Mouse (Mus musculus) neutrophil, adult 5-6 weeks (primary cell): ENCODE data around the gene Pgk2. TPM values are rescaled to one million over a fixed set of nuclear protein-coding genes. Genes with fewer than 3 reads are reported as not detected.
"Not testable (repeated sequence)": the region's sequence is repeated elsewhere in the genome, so short reads cannot be mapped to it uniquely, and the experiment has no call there.

Experiments
- ATAC-seq: fragments of 151-379, 151-347 bp; 2 replicates; pipeline ENCODE4 v1.8.0; 2017; ENCODE audit warnings: mild to moderate bottlenecking, moderate TSS enrichment; ENCODE audit not compliant: insufficient number of reproducible peaks, poor library complexity, low FRiP score, severe bottlenecking; ENCODE audit errors: extremely low read depth
- total RNA-seq: library from RNA; stranded (forward); fragments of 200-1000 nt; gene quantifications from 2 replicates; pipeline ENCODE4 v1.2.3, GENCODE M21; 2017

Pgk2 gene
- total RNA-seq: 0.37 TPM in 1 of 2 replicates, not detected in the other

DNA sequence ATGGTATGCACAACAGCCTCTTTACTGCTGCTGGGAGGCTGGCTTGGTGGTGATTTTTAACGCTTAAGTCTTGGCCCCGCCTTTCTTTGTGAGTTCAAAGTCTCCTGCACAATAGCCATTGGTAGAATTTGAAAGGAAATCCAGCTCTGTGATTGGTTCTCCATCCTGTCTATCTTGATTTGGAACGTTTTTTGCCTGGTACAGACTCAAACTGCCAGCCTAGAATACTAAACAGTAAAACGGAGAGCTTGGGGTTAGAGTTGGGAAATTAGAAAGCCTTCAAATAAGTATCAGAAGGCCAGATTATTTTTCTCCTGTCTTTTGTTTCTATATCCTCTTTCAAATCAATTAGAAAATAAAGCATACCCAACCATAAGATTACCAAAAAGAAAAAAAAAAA, at the start of gene Pgk2:
Pgk2 (minus strand) TSS at position 101 of the 400 bp plus-strand sequence.
- ATAC-seq: no peak

DNA sequence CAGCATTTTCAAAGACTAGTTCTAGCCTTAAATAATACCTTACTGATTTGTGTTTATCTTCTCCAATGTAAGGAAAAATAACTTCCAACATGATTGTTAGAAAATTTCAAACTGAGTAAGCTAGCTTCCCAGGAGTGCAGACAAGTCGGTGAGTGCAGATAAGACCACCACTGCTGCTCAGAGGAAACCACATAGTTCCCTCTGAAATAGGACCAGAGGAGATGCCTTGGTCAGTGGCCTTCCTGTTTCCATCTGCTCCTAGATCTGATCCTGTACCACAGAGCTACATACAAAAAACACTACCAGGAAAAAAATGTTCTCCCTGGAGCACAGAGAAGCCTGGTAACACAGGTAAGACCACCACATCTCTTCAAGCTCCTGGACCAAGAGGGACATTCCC, 44.0 kb upstream of the Pgk2 start:
- no peak for ATAC-seq

DNA sequence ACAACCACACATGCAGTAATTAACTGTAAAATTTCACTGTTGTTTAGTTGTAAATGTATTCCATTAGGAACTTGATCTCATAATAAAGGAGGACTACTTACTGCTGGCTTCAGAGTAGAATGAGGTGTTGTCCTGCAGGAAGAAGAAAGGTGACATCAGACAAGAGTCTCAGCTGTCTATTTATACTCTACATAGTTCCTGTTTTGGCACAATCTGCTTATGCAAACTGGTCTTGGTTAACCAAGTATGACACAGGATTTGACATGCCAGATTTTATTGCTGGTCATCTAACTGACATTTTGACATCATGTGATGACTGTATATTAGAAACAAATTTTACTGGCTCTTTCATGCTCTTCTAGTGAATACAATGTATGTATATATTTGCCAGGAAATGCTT, 33.7 kb upstream of the Pgk2 start, which contains the start of gene Crisp3:
Crisp3 (minus strand) TSS at position 154 of the 400 bp plus-strand sequence.
- ATAC-seq: peak; percentile 94

DNA sequence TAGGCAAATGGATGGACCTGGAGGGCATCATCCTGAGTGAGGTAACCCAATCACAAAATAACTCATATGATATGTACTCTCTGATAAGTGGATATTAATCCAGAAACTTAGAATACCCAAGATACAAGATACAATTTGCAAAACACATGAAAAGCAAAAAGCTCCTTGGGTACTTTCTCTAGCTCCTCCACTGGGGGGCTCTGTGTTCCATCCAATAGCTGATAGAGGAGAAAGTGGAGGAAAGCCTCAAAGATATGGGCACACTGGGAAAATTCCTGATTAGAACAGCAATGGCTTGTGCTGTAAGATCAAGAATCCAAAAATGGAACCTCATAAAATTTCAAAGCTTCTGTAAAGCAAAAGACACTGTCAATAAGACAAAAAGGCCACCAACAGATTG, 6.6 kb downstream of the Pgk2 start:
- not testable (repeated sequence) for ATAC-seq

DNA sequence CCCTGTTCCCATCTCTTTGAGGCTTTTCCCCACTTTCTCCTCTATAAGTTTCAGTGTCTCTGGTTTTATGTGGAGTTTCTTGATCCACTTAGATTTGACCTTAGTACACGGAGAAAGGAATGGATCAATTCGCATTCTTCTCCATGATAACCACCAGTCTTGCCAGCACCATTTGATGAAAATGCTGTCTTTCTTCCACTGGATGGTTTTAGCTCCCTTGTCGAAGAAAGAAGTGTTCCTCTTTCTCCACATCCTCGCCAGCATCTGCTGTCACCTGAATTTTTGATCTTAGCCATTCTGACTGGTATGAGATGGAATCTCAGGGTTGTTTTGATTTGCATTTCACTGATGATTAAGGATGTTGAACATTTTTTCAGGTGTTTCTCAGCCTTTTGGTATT, 18.2 kb downstream of the Pgk2 start:
- not testable (repeated sequence) for ATAC-seq

DNA sequence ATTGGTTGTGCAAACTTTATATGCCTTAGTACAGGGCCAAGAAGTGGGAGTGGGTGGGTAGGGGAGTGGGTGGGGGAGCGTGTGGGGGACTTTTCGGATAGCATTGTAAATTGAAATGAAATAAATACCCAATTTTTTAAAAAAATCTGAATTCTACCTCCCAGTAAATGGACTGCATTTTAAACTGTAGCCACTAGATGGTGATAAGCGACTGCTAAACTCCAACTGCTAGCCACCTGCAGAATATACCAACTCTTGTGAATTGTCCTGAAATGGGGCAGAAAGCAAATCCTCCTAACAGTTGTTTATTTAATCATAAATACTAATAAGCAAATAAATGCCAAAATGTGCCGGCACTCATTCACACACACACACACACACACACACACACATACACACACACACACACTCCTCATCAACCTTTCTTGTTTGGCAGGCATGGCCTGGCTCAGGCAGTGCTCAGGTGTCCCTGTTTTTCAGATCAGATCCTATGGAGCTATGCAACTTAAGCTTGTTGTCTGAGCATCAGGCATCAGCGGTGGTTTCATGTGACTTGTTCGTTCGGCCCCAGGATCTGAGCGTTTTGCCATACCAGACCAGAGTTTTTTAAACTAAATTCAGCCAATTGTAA, 50.6 kb downstream of the Pgk2 start:
- ATAC-seq: not testable (repeated sequence)

Other genes starting within 250 kb of the Pgk2 start
- not detected in 2 replicates for gene AC192777.2, start 113.2 kb downstream of the Pgk2 start, total RNA-seq
- gene Crisp3, start 33.6 kb upstream of the Pgk2 start, total RNA-seq: 5.6 and 8.8 TPM in 2 replicates
- gene Crisp1, start 110.6 kb upstream of the Pgk2 start, total RNA-seq: not detected in 2 replicates